Mouse (Mus musculus) gastrocnemius, adult 2 months (tissue): ENCODE measurements around the gene Dpy19l3. TPM values are rescaled to one million over a fixed set of nuclear protein-coding genes. Genes with fewer than 3 reads are reported as not detected.
A peak's percentile ranks its signal among the peaks of the same experiment; 100 is the strongest.

Experiments used
- DNase-seq: peaks from one replicate; pipeline ENCODE4 v3.0.0; 2022
- H3K27ac ChIP-seq: fragments of 200-600 bp; 2 replicates; pipeline ENCODE4 v1.8.1; 2022; ENCODE audit warnings: mild to moderate bottlenecking
- H3K4me3 ChIP-seq: fragments of 200-600 bp; 2 replicates; pipeline ENCODE4 v1.8.1; 2022; ENCODE audit warnings: mild to moderate bottlenecking, moderate library complexity
- CTCF ChIP-seq: fragments of 200-600 bp; IDR thresholded peaks from 2 replicates; pipeline ENCODE4 v1.8.1; 2022; ENCODE audit warnings: antibody characterized with exemption, mild to moderate bottlenecking, moderate library complexity
- intact Hi-C: fragments of 180-260 bp; cut with DNase I; formaldehyde crosslinking; loops from one replicate; pipeline ENCODE4 v1.15.1; 2025
- total RNA-seq, 2 experiments: library from RNA; stranded (reverse); gene quantifications; 2 replicates each; pipeline ENCODE4 v1.2.3; 2021

Gene Dpy19l3
- total RNA-seq, 2 experiments from 2014 or later = 5.8 to 7.1 TPM

DNA sequence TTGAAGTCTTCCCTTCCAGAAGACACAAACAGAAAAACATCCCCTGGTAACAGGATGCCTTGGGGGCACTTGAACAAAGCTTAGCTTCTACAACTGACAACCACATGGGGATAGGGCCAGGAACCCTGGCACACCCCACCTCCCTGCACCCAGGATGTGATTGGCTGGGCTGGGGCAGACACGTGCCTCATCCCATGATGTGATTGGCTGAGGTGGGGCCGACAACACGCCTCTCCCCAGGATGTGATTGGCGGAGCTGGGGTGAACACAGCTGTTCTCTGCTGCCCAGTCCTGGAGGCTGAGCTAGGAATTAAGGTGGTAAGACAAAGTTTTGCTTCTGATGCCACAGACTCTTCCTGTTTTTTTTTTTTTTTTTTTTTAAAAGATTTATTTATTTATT lies 75.3 kb downstream of the Dpy19l3 start:
- intact Hi-C loops = no loop called here
- DNase-seq = no peak
- Histone ChIP-seq H3K27ac (no peak overlapping the region), H3K4me3 (no peak overlapping the region)
- TF ChIP-seq CTCF = no peak

DNA sequence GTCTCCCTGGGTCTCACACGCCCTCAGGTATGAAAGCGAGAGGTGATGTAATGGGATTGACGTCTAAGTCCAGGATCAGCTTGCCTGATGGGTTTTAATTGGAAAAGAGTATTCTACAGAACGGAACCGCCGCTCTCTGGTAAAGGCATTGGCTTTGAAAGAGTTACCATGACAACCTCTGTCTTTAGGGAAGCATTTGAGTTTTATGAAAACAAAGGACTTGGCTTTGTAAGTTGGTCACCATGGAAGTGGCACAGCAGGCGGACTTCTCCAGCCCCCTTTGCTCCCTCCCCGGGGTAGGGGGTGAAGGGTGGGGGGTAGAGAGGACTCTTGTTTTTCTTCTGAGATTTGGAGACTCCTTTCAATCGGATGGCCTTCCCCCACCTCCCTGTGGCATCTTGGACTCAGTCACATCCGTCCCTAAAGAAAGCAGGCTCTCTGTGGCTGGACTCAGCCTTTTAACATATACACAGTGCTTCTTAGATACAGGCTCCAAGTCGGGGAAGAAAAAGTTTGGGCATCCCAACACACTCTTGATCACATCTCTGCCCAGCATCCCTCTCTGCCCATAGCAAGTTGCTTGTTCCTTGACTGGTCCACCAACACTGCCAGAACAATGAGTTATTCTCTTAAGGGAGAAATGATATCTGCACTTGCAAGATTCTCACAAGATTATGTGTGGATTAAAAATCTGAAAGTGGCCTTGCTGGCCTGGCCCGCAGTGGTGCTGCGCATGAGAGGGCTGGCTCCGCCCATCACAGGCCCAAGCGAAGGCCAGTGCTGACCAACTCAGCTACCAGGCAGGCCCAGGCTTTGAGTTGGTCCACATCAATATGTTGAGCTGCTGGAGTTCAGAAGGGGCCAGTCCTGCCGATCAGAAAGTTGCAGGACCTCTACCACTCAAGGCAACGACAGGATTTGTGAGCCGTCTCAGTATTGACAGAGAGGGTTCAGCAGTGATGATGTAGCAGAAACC lies 85.9 kb downstream of the Dpy19l3 start:
- Histone ChIP-seq H3K27ac (no peak overlapping the region), H3K4me3 (no peak overlapping the region)
- TF ChIP-seq CTCF = no peak
- no peak for DNase-seq
- intact Hi-C loops = no loop called here

DNA sequence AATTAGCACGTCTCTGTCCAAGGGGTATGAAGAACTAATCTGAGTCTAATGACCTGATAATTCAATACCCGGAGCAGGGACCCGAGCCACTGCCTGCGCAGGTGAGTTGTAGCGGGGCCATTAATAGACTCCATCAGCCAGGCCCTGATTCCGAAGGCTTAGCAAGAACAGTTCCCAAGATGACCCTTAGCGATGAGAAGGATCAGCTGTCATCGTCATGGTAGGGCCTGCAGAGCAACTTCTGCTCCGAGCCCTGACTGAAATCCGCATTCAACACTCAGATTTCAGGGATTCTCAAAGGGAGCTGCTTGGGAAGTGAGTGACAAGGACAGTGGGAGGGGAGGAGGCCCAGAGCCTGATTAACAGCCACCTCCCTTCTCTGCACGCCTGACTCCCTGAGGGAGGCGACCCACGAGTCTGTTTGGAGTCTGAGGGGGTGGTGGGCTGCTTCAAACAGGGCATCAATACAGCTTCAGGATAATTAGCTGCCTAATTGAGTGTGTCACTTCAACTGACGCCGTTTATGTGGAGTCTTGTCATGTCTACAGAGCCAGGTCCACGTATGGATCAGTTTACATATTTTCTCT lies 90.4 kb downstream of the Dpy19l3 start:
- Histone ChIP-seq H3K27ac (no peak overlapping the region), H3K4me3 (no peak overlapping the region)
- intact Hi-C loops = no loop called here
- no peak for TF ChIP-seq CTCF
- DNase-seq = no peak

DNA sequence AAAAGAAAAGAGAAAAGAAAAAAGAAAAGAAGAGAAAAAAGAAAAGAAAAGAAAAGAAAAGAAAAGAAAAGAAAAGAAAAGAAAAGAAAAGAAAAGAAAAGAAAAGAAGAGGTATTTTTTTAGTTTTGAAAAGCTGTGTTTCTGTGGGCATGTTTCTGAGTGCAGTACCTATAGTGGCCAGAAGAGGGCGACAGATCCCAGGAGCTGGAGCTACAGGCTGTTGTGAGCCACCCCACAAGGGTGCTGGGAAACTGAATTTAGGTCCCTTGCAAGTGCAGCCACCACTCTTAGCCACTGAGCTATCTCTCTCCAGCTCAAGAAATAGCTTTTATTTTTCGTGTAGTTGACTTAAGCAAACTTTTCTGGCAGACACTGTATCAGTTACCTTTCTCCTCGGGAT lies 95.1 kb downstream of the Dpy19l3 start:
- no peak overlapping the region for H3K4me3 ChIP-seq
- intact Hi-C loops = loop anchor here (10.0 kb wide), 1 partner anchor 196 kb away; no protein-coding TSS in a partner anchor
- peak; percentile 26 for DNase-seq
- no peak overlapping the region for H3K27ac ChIP-seq
- TF ChIP-seq CTCF = peak; percentile 91

DNA sequence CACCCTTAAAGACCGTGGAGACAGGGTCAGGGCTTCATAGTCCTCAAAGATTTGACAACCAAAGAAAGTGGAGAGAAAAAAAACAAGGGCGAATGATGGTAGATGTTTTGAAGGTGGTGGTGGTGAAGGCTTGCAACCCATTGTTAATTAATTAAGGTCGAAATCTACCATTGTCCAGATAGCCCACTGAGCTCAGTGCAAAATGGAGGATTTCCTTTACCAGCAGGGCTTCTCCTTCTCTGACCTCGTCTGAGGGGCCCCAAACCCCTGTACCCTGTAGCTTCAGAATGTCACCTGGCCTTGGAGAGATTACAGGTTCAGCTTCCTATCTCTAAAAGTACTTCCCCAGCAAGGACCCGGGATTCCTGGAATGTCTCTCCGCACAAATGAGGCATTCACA lies 96.4 kb downstream of the Dpy19l3 start:
- intact Hi-C loops = loop anchor here (10.0 kb wide), 1 partner anchor 197 kb away; no protein-coding TSS in a partner anchor
- Histone ChIP-seq H3K27ac (no peak overlapping the region), H3K4me3 (no peak overlapping the region)
- TF ChIP-seq CTCF = no peak
- no peak for DNase-seq

DNA sequence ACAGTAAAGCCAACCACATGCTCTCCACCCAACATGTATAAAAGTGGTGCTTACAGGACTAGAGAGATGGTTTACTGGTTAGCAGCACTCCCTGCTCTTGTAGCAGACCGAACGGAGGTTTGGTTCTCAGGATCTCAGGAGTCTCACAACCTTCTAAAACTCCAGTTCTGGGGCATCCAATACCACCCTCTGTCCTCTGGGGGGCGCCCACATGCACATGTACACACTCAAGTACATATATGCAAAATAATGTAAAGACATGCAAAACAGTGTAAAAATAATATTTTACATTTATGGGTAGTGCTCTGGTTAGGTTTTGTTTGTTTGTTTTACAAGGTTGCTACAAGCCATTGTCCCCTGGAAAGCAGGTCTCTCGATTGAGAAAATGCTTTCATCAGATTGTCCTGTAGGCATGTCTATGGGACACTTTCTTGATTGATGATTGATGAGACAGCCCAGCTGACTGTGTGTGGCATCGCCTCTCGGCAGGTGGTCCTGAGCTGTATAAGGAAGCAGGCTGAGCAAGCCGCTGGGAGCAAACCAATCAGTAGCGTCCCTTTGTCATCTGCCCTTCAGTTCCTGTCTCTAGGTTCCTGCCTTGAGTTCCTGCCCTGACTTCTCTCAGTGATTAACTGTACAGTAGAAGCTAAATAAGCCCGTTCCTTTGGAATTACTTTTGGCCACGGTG lies 102.5 kb downstream of the Dpy19l3 start:
- H3K27ac ChIP-seq = 0 out of 2 replicates have a peak overlapping the region, but pooled peaks have one; percentile 50
- intact Hi-C loops = loop anchor here (5.0 to 10.0 kb wide), 2 partner anchors 106 to 203 kb away; no protein-coding TSS in a partner anchor
- DNase-seq = no peak
- TF ChIP-seq CTCF = peak; percentile 28; the same call in 1 of the 2 replicates
- H3K4me3 ChIP-seq = no peak overlapping the region

DNA sequence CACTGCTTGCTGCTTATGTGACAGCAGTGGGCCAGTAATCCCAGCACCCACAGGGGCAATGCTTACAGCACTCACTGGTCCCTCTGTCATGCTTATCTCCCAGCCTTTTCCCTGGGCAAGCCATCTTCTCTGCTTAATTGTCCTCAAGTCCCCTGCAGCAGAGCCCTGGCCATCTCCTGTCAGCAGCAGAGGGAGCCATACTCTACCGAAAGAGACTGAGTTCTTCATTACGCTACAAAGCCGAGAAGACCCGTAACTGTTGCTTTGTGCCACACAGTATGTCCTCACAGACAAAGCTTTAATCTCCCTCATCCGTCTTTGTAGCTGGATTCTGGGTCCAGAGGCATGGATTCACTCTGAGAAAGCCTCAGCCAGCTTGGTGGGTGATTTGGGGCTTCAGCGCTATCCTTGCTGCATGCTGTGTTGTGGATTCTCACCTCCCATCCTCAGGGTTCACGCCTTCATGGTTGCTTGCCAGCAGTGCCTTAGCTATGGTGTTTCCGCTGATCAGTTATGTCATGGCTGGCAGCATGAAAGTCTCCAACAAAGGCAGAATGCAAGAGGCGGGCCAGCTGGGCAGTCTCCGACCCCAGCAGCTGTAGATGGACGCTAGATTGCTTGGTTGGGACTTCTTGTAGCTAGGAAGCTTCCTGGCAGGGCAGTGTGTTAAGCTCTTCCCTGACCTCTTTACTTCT lies 103.4 kb downstream of the Dpy19l3 start:
- Histone ChIP-seq H3K4me3 (peak overlapping the region; percentile 56), H3K27ac (peak overlapping the region; percentile 50)
- TF ChIP-seq CTCF = peak; percentile 51
- intact Hi-C loops = loop anchor here (5.0 to 10.0 kb wide), 2 partner anchors 106 to 204 kb away; no protein-coding TSS in a partner anchor
- peak; percentile 39 for DNase-seq

DNA sequence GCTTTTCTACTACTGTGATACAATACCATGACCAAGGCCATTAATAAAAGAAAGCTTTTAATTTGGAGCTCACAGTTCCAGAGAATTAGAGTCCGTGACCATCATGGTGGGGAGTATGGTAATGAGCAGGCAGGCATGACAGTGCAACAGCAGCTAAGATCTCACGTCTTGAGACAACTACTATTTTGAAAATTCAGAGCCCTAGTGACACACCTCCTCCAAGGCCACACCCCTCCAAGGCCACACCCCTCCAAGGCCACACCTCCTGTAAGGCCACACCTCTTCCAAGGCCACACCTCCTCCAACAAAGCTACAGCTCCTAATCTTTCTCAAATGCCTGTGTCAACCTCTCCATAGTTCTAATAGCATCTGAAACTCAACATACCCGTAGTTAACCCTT lies 105.2 kb downstream of the Dpy19l3 start:
- intact Hi-C loops = loop anchor here (5.0 to 10.0 kb wide), 3 partner anchors 62 to 1046 kb away; partner anchors contain the start of genes Ankrd27, Nudt19, Rgs9bp and Tshz3

DNA sequence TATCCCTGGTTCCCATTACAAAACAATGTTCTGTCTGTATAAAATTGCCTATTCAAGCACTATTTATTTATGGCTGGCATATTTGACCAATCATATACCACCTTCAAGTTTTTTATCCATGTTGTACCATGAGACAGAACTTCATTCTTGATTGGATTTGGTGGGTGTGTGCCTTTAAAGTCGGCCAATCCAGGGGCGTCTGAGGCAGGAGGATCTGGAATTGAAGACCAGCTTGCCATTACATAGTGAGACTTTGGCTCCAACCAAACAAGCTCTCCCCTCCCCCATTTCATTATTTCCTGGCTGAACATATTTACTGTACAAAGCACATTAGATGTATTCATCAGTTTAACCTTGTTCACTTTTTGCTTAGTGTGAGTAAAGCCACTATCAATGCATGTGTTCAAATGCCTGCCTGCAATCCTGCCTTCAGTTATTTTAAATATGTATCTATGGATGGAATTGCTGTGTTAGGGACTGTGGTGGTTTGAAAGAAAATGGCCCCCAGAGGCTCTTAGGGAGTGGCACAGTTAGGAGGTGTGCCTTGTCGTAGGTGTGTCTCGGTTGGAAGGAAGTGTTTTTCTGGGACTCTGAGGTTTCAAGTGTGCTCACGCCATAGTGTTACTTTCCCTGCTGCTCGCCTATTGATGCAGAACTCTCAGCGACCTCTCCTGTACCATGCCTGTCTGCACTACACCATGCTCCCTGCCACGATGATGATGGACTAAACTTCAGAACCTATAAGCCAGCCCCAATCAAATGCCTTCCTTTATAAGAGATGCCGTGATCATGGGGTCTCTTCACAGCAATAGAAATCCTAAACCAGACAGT lies 105.8 kb downstream of the Dpy19l3 start:
- Histone ChIP-seq H3K4me3 (no peak overlapping the region), H3K27ac (no peak overlapping the region)
- DNase-seq = no peak
- no peak for TF ChIP-seq CTCF
- intact Hi-C loops = loop anchor here (5.0 to 10.0 kb wide), 3 partner anchors 61 to 1046 kb away; partner anchors contain the start of genes Ankrd27, Nudt19, Rgs9bp and Tshz3

More for the DNA sequence above, 105.2 kb downstream of the Dpy19l3 start:
- DNase-seq = peak; percentile 68
- TF ChIP-seq CTCF = no peak
- Histone ChIP-seq H3K4me3 (no peak overlapping the region), H3K27ac (no peak overlapping the region)

DNA sequence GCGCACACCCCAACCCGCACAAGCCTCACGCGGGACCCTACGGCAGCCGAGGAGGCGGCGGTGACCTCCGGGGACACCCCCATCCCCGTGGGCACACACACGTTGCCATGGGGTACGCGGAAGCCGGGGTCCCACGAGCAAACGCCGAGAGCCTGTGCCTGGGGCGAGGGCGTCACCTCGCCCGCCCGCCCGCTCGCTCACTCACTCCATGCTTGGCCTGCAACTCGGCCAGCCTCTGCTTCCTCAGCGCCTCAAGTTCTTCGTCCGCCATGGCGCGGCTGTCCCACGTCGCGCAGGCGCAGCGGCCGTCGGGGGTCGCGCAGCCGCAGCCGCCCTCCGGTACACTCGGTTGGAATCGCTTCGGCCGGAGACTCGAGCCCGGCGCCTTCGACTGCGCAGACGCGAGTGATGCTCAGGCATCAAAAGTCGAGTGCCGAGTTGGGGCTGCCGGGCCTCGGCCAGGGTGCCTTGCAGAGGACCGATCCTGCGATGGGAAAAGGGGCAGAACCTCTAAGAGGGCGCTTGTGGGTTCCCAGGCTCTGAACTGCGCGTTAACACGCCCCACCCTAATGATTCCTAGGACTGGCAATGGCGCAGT lies 107.1 kb downstream of the Dpy19l3 start, which contains the start of gene Pdcd5:
Pdcd5 (minus strand) TSS at position 421 of the 598 bp plus-strand sequence.
- peak; percentile 98 for DNase-seq
- intact Hi-C loops = loop anchor here (5.0 to 10.0 kb wide), 3 partner anchors 60 to 1048 kb away; partner anchors contain the start of genes Ankrd27, Nudt19, Rgs9bp and Tshz3
- H3K27ac ChIP-seq = peak within 1 kb of the TSS; percentile 89
- TF ChIP-seq CTCF = no peak
- peak within 1 kb of the TSS; percentile 91 for H3K4me3 ChIP-seq
